Mouse (Mus musculus): ENCODE results near the gene Olfr1282.
"Not testable (repeated sequence)": the region's sequence is repeated elsewhere in the genome, so short reads cannot be mapped to it uniquely, and the experiment has no call there.

Gene Olfr1282

DNA sequence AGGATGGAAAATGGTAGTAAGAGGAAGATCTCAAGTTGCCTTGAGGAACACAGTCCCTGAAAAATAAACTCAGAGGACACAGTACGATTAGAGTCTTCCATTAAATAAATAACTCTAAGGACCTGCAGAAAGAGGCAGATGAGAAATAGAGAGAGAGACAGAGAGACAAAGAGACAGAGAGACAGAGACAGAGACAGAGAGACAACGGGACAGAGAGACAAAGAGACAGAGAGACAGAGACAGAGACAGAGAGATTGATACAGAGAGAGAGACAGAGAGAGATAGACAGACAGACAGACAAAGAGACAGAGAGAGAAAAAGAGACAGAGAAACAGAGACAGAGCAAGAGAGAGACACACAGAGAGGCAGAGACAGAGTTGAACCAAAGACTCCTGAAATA is at the start of gene Olfr1282:
TSS of gene Olfr1282 (minus strand) at position 101 of the 400 bp plus-strand sequence.
- no peak for DNase-seq (ENCODE audit: low spot score)

GRCm38 (mm10) chr2:111375222-111375621 is 39.3 kb upstream of the Olfr1282 start, which contains the start of gene Olfr1284:
Gene Olfr1284 (plus strand): TSS chr2:111375522.
- no peak for DNase-seq (ENCODE audit: low spot score)

DNA sequence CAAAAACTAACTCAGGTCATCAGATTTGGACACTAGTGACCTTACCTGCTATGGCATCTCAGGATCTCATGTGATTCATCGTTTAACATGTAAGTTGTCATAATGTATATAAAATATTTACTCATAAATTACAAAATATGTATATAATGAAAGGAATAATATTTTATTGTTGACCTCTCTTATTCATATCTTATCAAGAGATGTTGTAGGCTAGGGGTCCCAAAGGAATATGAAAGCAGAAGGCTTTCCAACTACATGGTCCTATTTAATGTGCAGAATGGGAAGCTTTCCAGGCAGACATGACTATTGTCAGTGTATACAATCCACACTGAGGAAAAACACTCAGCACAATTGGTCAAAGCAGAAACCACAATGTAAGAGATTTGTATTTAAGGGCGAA is 30.6 kb upstream of the Olfr1282 start, which contains the start of gene Olfr1283:
TSS of gene Olfr1283 (plus strand) at position 301 of the 400 bp plus-strand sequence.
- DNase-seq (ENCODE audit: low spot score), result no peak

- not testable (repeated sequence) for DNase-seq (ENCODE audit: low spot score)
Measured at GRCm38 (mm10) chr2:111333721-111334120, 2.2 kb downstream of the Olfr1282 start.

GRCm38 (mm10) chr2:111326220-111326619 is 9.7 kb downstream of the Olfr1282 start, which contains the start of gene Olfr1281:
Gene Olfr1281 (plus strand): TSS chr2:111326520.
- no peak for DNase-seq (ENCODE audit: low spot score)

GRCm38 (mm10) chr2:111313717-111314116 is 22.2 kb downstream of the Olfr1282 start, which contains the start of gene Olfr1280:
Gene Olfr1280 (plus strand): TSS chr2:111314017.
- DNase-seq (ENCODE audit: low spot score), result no peak

- no peak for DNase-seq (ENCODE audit: low spot score)
Measured at GRCm38 (mm10) chr2:111300374-111300773, 35.5 kb downstream of the Olfr1282 start, which contains the start of gene Olfr1279. Gene Olfr1279 (plus strand): TSS chr2:111300635.

- no peak for DNase-seq (ENCODE audit: low spot score)
Measured at GRCm38 (mm10) chr2:111298541-111298940, 37.3 kb downstream of the Olfr1282 start.

DNA sequence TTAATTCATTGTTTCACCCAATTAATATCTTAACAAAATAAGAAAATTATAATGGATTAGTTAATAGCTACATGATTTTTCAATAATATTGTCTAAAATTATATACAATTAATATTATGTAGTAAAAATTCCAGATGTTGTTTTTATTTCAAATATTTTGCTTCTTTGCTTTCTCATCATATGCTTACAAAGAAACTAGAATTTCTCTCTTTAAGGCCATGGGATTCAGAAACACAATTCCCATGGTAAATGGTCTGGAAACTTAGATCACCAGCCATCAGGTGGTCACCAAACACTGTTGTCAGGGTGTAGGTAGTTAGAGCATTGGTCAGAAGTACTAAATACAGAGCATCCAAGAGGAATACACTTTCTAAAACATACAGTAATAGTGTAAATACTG is 46.0 kb downstream of the Olfr1282 start, which contains the start of gene Olfr1278:
TSS of gene Olfr1278 (plus strand) at position 301 of the 400 bp plus-strand sequence.
- no peak for DNase-seq (ENCODE audit: low spot score)
